Mouse (Mus musculus) right cerebral cortex, postnatal 10 days (tissue): Measurements from ENCODE around the gene Tgfb3.

Experiments
- DNase-seq, 2 experiments: peaks; one replicate each; pipeline ENCODE4 v3.0.0; 2021; ENCODE audit warnings: low spot score in 2 of 2

Gene Tgfb3

GRCm38 (mm10) chr12:86079202-86079667, 394 bp upstream of the Tgfb3 start:
- peak; percentile 92 to 94 for DNase-seq

DNA sequence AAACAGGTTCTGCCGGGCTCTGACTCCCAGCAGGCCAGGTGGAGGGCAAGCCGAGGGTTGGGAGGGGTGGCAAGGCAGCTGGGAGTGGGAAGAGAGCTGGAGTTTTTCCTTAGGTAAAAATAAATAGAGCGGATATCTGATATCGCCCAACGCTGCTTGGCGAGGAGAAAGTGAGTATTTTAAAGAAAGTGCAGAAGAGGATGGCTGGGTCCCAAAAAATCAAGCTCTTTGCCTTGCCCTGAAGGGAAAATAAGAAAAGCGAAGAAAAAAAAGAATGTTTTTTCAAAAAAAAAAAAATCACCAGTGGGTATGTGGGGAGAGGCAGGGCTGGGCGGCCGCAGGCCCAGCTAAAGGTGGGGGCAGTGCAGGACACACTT, 677 bp downstream of the Tgfb3 start:
- DNase-seq = no peak

- DNase-seq = no peak
Observed at GRCm38 (mm10) chr12:86077736-86078135, 1.1 kb downstream of the Tgfb3 start.

GRCm38 (mm10) chr12:86077322-86077721, 1.5 kb downstream of the Tgfb3 start:
- DNase-seq = no peak

DNA sequence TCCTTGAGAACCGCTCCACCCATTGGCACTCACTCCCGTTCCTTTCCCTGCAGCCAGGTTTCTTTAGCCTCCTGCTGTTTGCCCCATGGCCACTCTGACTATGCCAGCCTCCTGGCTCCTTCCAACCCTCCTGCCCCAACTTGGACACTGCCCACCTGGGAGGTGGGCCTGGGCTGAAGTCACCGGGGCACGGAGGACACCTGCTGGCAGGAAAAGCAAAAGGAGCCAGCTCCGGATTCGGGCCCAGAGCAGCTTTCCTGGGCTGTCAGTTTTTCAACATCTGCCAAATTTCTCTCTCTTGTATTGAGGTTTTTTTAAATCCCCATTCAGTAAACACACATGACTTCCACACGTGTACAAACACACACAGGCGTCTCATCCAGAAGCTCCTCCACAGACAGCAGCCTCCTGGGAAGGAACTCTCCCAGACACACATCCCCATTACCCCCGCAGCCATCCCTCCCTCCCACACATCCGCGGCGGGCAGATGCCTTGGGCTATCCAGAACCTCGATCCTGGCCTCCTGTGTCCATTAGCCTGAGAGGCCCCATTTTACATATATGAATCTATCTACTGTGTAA, 2.4 kb downstream of the Tgfb3 start:
- peak; percentile 62 to 63 for DNase-seq

DNA sequence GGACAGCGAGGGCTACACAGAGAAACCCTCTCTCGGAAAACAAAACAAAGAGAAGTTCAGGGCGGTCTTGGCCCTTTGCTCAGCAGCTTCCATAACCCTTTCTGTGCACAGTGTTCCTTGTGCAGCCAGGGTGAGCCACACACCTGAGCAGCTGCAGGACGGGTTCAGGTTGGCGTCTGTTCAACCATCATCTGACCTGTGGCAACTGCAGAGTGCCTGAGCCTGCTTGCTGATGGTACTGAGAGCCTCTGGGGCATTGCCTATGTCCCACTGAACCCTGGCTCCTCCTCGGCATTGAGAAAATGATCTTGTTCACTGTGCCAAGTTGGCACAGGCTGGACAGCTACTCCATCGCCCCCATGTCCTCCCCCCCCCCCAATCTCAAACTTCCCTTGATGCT, 3.5 kb downstream of the Tgfb3 start:
- DNase-seq = no peak

DNA sequence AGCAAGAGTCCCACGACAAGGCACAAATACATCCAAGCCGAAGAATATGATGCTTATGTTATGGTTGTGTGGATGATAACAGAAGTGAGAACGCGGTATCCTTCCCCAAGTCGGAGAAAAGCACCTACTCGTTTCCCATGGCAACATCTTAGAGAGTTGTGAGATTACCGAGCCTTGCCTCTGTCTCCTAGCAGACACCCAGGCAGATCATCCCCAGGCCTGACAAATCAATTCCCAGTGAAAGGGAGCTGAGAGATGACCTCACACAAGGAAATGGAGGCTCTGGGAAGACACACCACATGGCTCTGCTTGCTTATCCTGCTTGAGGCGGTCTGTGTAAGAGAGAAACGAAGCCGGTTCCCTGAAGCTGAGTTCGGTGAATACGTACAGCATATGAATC, 4.2 kb downstream of the Tgfb3 start:
- DNase-seq = peak; percentile 55 to 72

GRCm38 (mm10) chr12:86071432-86071831, 7.4 kb downstream of the Tgfb3 start:
- peak in 1 of 2 experiments; percentile 56 for DNase-seq

GRCm38 (mm10) chr12:86064796-86065195, 14.0 kb downstream of the Tgfb3 start:
- DNase-seq = no peak

DNA sequence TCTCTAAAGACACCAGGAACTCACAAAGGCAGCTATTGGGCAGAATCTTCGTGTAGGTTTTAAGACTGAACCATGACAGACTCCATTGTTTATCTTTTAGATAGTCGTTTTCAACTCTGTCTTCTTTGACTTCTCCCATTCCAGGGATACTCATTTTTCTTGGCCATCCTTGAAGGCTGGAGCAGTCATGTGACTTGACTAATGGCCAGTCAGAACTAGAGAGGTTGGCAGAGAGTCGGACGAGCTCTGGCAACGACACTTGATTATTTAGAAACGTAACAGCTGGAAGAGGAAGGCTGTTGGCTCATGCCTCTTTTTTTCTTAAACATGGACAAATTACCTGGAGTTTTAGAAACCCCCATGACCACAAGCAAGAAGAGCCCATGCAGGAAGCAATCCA, 19.5 kb downstream of the Tgfb3 start:
- no peak for DNase-seq

DNA sequence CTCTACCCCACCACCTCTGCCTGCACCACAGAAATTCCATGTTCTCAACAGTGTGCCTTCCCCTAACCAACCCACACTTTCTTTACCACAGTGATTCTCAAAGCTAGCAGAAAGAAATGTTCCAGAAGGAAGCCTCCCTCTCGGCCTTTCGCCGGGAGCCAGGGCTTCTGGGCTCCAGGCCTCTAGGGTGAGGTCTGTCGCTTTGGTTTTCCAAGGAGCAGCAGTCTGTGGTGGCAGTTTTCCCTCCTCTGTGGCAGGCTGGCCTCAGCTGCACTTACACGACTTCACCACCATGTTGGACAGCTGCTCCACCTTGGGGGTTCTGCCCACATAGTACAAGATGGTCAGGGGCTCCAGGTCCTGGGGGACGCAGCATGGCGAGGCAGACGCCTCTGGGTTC, 21.3 kb downstream of the Tgfb3 start:
- DNase-seq = no peak

DNA sequence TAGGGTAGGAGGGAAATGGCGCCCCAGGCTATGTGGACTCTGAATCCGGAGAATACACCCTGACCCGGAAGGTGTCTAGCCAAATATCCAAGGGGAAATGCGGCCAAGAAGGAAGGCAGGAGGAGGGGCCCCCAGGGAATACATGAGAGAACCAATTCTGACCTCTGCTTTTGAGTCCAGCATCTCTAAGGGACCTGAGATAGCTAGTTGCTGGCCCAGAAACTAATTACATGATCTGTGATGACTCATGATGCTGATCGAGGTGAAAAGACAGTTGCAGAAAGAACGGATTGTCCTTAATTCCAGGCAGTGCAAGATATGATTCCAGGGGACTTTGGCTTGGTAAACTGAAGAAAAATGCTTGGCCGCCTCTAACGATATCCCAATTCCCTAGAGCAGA, 21.9 kb downstream of the Tgfb3 start:
- DNase-seq = no peak

DNA sequence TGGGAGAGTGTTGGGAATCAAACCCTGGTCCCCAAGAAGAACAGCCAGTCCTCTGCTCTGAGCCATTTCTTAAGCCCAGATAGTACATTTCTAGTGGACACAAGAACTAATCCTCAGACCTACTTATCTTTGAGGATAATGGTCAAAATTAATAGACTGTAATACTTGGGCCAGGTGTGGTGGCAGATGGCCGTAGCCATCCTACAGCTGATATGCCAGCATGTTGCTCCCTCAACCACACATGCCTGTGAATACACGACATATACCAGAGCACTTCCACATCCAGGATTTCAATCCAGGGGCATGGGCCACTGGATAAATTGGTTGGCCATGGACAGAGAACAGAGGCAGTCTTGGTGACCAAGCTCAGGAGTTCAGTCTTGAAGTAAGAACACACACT, 23.5 kb downstream of the Tgfb3 start:
- no peak for DNase-seq

GRCm38 (mm10) chr12:86051477-86051876, 27.4 kb downstream of the Tgfb3 start:
- no peak for DNase-seq

DNA sequence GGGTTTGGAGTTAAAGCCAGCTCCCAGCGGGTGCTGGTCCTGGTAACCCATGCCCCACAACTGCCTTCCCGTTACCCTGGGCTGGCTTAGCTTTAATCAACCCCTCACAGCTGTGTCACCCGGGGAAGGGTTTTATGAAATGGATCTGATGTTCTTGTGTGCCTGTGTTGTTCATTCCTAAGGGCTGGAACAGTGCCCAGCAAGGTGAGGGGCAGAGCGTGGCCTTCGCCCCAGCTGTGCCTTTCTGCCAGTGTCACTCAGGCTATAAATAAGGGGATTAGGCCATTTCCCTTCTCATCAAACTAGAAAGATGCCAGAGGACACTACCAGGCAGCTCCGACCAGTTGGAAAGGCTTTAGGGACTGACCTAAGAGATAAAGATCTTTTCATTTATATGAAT, 29.0 kb downstream of the Tgfb3 start:
- no peak for DNase-seq

GRCm38 (mm10) chr12:86047376-86047775, 31.5 kb downstream of the Tgfb3 start:
- DNase-seq = no peak

GRCm38 (mm10) chr12:86046776-86047175, 32.1 kb downstream of the Tgfb3 start:
- DNase-seq = no peak

GRCm38 (mm10) chr12:86046141-86046540, 32.7 kb downstream of the Tgfb3 start:
- DNase-seq = no peak

DNA sequence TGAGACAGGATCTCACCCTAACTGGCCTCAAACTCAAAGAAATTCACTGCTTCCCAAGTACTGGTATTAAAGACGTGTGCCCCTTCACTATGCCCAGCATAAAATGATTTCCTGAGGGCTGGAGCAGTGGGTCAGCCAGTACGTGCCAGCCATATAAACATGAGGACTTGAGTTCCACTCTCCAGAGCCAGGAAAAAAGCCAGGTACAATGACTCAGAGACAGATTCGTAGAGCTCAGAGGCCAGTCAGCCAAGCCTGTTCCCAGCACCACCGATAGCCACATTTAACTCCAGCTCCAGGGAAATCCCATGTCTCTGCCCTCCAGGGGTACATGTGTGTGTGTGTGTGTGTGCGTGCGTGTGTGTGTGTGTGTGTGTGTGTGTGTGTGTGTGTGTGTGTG, 39.1 kb downstream of the Tgfb3 start:
- DNase-seq = no peak

- DNase-seq = no peak
Observed at GRCm38 (mm10) chr12:86039078-86039477, 39.8 kb downstream of the Tgfb3 start.

DNA sequence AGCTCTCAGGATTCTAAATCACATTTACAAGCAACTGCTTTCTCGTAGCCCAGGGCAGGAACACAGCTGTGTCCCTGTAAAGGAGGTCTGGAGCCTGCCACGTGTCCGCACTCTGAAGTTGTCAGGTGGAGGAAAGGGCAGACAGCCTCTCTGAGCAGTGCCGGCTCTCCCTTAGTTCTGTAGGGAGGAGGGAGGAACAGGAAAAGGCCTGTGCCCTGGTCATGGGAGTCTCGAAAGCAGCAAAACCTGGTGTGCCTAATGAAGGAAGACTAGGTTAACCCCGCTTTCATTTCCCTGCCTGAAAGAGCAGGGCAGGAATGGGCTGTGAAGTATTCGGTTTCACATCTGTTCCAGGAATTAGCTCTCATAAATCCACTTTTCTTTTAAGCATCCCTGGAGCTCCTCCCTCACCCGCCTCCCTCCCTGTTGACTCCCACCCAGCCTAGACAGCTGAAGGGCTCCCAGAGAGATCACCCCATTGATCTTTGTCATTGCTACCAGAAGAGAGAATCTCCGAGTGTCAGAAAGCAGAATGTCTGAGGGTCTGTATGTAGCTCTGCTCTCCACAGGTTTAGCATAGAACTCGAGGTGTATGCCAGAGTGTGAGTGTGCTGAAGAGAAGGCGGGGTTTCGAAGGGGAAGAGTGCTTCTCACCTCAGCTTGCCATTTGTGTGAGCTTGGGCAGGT, 41.5 kb downstream of the Tgfb3 start:
- no peak for DNase-seq

GRCm38 (mm10) chr12:86036368-86037166, 42.3 kb downstream of the Tgfb3 start:
- DNase-seq = no peak

DNA sequence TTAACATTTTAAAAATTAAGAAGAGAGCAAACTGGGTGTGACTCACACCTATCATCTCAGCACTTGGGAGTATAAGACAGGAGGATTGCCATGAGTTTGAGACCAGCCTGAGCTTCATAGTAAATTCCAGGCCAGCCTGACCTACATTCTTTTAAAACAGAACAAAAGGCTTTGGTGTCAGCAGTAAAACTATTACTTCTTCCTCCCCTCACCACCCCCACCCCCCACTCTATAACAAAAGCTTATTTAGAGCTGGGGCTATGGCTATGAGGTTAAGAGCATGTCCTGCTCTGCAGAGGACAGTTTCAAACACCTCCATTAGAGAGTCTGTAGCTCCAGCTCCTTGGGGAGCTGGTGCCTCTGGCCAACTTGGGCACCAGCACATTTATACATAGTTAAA, 43.3 kb downstream of the Tgfb3 start:
- no peak for DNase-seq
